Mouse (Mus musculus) retina, embryonic 14.5 days (tissue): ENCODE measurements at regions not wholly inside any gene's neighbourhood (a gene's known extent, or its start where the extent isn't known, plus 50 kb on each side); places are given as distances from the start of the nearest gene placed in this dataset.
A peak's percentile ranks its signal among the peaks of the same experiment; 100 is the strongest.

Experiments
- DNase-seq: peaks from one replicate; pipeline ENCODE4 v3.0.0-alpha.2; 2015; ENCODE audit warnings: low spot score

DNA sequence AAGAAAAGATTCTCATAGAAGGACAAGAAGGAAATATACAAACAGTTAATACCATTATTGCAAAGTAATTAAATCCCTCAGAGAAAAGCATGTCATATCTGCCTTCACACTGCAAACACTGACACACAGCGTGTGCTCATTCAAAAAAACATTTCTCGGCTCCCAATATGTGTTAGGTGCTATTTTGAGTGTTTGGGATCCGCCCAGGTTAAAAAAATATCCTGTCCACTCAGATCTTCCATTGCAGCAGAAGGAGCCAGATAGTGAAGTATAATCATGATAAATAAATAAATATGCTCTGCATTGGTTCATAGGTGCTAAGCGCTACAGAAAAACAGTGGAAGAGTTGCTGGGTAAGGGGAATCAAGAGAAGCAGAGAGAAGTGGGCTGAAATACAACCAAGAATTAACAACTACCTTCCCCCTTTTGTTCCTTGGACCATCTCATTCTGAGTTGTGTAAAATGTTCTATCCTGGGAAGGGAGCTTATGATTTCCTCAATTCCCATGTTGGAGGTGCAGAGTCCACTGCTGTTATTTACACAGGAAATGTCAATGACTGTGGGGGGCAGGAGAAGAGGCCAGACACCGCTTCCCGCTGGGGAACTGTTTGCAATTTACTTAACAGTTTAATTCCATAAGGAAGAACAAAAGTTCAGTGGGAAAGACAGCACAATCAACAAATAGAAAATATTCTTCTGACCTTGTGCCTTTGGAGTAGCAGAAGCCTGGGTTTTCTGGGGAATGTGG is 139.9 kb downstream of the Tle1 start:
- no peak for DNase-seq

DNA sequence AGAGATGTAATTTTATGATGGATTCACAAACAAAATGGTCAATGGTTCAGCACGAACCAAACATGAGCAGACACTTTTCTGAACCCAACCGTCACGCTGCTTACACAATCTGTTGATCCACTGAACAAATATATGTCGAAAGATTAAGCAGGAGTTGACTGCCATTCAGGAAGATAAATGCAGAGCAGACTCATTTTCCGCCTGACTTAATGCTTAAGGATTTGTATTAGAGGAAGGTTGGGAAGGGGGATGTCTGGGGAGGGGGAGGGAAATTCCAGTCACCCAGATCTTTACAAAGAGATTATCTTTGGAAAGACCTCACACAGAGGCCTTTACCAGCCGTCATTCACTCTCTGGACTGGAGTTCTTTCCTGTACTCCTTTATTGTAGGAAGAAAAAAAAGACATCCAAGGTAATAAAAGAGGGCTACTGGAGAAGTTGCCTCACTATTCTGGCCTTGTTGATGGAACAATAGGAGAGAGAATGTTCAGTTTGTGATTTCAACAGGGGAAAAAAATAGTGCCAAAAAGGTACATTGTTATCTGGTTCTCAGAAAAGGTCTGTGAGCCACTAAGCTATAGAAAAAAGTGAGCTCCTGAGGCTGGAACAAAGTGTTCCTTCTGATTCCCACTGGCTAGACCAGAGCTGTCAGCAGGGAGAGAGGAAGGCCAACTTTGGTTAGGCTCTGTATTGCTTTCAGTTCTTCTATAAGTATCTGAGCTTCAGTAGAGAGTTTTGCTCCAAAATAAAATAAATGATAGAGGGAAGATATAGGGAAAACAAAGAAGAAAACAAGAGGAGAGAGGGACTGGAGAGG is 150.9 kb downstream of the Tle1 start:
- peak; percentile 88 for DNase-seq

DNA sequence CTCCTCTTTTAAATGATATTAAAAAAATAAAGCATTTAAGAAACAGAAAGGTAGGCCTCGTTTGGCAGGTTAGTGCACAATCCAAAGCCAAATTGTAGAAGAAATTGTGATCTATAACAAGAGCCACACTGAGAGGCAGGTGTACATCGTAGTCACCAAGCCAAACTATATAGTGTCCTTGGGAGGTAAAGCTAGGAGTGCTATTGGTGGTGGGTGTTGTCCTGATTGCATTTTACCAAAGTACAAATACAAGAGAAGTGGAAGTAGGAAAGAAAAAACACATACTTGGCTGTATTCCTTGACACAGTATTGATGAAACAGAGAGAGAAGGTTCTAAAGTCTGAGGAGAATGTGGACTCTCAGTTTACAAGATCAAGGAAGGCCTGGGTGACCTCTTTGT is 178.6 kb downstream of the Tle1 start:
- no peak for DNase-seq

DNA sequence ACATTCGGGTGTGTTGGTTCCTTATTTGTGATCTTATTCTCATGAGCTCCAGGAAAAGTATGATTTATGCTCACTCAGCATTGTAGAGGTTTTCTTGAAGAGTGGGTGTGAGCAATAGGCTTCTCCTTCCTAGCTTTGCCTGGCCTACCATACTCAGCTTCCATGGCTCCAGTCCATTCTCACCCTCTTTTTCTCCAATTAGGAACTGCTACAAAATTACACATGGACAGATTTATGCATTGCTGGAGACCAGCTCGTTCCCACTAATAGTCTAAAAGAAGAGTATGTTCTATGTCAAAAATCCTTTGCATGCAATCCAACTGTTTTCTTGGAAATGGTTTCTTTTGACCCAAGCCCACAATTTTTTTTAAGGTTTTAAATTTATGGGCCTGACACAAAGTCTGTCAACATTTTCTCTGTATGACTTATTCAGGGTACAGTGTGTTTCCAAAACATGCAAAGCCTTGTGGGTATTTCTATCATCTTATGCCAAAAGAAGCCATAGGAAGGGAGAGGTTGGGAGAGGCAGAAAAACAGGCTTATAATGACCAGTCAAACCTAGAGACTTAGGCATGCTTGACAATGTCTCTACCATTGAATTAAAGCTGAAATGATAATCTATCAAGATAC is 186.4 kb downstream of the Tle1 start:
- DNase-seq = no peak

DNA sequence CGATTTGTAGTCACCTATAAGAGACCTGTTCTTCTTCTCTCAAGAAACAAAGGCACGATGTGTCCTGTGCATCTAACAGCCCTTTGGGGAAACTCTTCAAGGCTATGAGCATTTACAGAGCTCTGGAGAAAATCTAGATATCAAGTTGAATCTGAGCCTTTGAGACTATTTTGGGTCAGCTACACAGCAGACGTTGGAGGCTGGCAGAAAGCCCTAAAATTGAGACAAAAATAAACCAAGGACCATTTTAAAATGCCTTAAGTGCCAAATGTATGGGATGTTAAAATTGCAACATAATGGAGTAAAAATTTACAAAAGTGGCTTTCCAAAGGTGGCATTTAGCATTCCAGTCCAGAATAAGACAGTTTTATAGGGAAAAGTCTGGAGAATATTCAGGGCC is 187.1 kb downstream of the Tle1 start:
- no peak for DNase-seq

DNA sequence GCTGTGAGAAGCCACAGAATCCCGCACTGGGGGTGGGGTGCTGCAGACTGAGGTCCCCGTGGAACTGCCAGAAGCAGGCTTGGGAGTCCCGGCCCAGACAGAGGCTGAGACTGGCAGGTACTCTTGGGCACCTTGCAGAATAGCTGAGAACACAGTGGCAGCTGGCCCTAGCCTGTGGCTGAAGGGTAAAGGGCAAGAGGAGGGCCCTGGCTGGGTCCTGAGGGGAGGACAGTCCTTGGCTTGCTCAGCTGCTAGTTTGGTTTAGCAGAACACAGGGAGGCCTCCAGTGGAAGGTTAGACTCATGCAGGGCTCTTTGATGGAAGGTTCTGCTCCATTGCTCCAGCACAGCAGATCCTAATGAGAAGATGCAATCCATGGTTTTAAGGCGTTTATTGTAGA is 190.4 kb downstream of the Tle1 start:
- no peak for DNase-seq

DNA sequence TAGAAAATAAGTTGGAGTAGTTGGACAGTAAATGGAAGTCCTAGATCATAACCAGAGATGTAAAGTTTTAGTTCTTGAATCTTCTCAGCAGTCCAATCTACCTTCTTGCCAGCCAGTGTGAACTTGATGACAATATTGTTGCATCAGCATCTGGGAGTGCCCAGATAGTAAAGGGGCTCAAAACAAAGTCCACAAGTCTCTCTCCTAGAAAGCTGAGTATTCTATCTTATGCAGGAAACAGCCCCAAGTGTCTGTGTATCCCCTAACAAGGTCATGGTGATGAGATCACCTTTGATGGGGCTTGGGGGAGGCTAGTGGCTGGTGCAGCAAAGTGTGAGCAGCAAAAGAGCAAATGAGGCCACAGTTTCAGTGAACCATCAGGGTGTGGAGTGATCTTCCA is 194.8 kb downstream of the Tle1 start:
- no peak for DNase-seq

DNA sequence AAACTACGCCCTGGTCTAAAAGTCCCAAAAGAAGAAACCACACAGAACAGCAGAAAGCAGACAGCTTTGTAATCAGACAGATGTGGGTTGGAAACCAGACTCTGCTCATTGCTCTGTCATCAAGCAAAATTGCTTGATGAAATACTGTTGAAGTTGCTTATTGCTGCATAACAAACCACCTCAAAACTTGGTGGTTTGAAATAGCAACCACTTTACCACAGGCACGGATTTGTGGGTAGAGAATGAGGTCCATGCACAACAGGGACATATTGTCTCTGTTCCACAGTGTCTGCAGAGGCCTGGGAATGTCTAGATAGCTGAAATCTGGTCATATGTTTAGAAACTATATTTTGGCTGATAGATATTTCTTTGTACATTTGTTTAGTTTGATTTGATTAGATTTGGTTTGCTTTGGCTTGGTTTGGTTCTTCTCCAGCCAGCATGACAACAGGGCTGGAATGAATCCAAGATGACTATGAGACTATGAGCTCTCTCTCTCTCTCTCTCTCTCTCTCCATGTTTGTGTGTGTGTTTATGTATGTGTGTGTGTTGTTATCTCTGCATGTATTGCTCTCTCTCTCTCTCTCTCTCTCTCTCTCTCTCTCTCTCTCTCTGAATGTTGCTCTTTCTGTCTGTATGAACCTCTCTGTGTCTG is 199.4 kb downstream of the Tle1 start:
- DNase-seq = no peak

DNA sequence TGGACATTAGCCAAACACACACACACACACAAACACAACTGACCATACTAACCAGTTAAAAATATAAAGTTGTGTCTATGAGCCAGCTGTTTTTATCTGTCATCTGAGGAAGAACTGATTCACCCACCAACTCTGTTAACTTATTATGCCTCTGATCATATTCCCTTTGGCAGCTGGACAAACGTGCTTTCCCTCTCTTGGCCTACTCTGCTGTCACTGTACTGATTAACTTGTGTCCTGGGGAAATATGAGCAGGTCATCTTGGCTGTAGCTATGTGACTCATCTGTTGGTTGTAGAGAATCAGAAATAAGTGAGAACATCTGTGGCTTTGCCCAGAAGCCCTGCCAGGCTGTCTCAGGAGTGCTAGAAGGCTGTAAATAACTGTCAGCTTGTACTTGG is 210.9 kb upstream of the Gm11232 start:
- DNase-seq = no peak

DNA sequence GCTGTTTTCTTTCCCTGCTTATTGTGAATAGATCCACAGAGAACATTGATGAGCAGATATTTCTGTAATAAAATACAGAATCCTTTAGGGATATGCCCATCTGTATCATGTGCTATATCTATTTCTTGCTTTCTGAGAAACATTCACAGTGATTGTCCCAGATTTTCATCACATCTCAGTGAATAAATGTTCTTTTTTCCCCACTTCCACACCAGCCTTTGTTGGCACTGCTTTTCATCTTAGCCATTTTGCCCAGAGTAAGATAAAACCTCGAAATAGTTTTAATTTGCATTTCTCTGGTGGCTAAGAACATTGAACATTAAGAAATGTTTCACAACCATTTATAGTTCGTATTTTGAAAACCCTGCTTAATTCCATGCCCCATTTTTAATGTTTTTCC is 195.7 kb upstream of the Gm11232 start:
- no peak for DNase-seq

DNA sequence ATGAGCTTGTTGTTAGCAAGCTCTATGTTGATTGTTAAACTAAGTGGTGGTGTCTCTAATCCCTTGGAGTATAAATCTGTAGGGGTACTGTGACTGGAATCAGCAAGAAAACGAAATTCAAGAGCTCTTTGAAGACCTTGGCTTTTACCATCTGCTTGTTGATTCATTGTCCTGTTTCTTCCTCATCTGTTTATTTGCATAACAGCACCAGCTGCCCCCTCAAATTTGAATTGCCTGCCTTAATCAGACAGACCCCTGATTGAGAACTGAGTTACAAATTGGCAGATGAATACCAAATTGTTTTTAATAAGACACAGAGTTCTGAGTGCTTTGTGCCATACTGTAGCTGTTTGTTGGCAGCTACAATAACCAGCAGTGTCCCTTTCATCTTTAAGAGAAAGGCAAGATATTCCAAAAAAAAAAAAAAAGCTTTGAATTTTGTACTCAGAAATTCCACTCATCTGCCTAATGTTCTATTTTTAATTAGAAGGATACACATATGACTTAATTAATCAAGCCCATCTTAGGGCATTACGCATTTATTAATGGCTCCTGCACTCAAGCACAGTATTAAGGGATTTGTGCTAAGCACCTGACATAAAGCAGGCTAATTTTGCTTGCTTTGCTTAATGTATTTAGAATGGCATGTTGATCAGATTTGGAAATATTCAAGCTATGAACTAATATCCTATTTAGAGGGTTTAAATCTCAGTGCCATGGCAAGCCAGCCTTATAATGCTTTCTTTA is 175.6 kb upstream of the Gm11232 start:
- DNase-seq = peak; percentile 4

DNA sequence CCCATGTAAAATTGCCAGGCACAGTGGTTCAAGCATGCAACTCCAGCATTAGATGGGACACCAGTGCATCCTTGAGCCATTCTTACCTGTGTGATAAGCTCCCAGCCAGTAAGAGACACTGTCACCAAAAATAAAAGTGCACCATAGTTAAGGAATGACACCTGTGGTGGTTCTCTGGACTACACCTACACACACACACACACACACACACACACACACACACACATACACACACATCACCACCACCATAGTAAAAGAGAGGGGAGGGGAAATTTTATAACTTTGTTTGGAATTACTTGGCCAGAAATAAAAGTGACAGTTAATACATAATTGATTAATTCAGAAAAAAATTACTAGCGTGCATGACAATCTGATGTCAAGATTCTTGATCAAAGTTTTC is 175.1 kb upstream of the Gm11232 start:
- no peak for DNase-seq

DNA sequence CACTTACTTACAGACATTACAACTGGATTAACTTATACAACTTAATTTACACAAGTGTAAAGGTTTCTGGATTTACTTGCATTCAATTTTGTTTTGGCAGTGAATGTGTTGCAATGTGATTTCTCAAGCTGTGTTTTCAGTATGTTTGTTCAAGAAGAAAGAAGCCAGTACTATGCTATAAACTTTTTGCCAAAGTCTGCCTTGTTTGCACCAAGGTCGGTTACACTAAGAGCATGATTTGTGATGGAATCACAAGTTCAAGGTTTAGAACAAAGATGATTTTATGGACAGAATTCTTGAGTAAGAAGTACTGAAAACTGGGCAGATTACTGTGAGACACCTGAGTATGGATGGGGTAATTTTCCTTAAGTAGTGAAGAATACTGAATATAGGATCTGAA is 153.8 kb upstream of the Gm11232 start:
- no peak for DNase-seq

DNA sequence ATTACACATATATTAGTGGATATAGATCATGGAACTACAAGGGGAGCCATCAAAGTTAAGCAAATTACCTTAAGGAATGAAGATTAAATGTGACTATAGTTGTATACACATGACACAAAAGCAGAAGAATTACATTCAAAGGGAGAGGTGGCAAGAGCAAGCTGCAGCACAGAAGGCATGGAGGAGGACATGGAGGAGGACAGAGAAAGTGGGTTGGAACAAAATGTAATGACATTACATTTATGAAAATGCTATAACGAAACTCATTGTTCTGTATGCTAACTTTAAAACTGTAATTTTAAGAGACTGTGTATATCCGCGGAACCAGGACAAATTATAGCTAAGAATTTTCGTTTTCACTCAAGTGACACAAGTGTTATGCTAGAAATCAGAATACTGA is 117.9 kb upstream of the Gm11232 start:
- DNase-seq = no peak

DNA sequence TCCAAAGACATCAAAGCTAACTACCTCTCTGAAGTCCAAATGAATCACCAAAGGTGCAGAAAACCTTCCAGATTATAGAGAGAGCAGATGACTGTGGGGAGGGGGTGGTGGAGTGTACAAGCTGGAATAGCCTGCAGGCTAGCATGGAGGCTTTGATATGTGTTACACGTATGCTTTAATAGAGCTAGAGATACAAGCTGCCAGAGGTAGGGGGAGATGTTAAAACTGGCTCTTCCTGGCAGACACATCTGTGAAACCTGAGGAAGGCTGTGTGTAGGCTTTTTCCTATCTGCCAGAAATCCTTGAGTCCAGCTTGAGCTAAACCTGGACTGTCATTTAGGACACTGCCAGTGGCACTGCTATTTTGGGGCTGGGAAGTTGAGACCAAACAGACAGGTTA is 109.2 kb upstream of the Gm11232 start:
- DNase-seq = no peak

DNA sequence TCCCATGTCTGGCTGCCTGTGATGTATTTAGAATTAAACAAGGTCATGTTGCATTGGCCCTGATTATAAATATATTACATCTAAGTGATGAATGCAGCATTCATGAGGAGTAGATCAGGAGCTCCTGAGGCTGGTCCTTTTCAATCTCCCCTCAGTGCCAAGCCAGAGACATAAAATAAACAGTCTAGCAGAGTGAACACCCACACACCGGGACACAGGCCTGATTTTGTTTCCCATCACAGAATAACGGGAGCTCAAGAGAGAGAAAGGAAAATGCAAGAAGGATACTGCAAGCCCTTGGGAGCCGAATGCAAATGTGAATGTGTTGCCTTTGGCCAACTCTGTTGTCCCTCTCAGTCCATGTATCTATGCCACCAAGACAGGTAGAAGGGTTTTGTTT is 84.1 kb upstream of the Gm11232 start:
- no peak for DNase-seq

DNA sequence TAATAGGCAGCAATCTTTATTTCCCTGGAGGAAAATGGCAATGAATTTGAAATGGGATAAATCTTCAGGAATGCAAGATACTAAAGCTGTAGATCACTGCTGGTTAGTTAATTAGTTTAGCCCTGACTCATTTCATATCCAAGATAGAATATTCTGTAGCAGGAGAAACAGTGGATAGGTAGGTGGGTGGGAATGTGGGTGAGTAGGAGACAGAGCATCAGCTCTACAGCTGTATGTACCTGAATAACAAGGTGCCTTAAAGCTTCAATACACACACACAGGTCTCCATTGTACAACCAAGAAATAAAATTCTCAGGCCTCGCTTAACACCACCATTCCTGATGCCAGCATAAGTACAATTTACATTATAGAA is 83.0 kb upstream of the Gm11232 start:
- DNase-seq = no peak

DNA sequence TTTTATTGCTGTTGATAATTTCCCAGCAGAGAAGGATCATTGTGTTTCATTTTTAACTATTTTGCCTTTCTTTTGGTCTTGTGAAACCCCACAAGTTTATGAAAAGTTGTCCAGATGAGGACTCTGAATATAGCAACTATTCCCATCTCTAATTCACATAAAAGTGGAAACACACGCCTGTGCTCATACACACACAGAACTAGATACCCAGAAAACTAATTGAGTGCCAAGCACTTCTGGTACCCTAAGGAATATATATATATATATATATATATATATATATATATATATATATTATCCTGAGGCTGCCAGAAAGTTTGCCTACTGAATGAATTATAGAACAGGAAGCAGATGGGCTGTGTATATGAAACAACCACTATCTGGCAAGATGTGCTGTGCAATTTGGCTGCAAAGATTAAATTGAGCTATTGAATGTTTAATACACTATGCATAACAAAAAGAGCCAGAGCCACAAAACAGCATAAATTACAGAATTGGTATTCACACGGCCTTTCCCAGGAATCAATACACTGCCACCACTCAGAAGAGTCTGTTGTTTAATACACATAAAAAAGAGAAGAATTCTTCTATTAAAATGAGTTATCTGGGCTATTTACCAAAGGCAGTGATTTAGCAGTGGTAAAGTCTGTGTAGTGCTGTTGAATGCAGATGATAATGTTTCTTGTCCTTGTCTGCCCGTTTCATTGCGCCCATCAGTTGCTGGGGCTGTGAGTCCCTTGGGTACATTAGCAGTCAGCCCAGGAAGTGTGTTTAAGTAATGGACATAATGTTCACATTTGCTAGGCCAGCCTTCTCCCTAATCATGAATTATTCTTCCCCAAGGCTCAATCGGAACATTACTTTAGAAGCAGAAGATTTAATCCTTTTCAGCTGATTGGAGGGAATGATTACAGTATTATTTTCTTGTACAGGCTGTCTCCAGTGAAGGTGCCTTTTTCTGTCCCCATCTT is 82.3 kb upstream of the Gm11232 start:
- peak; percentile 50 for DNase-seq

DNA sequence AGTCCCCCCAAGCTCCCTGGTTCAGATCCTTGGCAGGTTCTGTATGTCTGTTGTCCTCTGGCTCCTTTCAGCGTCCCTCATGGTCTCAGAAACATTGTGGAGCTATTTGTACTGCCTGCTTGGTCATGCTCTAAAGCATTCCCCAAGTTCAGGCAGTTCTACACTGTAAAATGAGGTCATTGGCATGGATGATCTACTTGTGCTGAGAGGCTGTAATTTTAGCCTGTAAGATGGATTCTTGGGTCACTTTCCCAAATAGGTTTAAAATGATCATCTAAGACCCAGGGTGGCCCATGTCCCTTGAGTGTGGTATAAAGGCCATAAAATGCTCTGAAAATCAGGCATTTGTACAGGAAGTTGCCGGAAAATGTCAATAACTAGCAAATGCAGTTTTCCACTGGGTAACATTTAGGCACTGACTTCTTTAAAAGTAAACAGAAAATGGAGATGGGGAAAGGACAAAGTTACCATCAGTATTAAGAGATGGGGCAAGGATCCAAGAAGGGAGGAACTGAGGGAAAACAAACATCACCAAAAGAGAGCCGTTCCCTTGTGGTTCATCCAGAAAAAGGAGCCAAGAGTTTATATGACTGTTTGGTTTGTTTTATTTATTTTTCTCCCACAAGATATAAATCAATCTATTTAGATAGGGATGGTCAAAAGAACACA is 81.5 kb upstream of the Gm11232 start:
- no peak for DNase-seq

DNA sequence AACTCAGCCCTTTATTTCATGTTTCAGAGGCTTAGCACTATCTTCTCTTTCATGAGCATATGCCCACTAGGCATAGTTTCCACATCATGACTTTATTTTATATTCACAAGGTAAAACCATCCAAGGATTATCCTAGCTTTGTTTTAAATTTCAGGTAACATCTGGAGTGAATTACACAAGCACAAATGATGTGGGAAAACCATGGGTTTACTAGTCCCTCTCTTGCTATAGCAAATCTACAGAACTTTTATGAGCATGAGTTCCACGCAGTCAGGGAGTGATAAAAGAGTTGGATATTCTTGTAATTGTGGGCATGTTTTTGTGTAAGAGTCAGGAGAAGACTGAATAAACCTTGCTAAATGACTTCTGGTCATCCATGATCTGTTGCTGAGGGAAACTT is 78.0 kb upstream of the Gm11232 start:
- no peak for DNase-seq
